Mouse (Mus musculus): ENCODE data around the gene Celf2. TPM values are rescaled to one million over a fixed set of nuclear protein-coding genes. Genes with fewer than 3 reads are reported as not detected.

Gene Celf2
- total RNA-seq, 2 experiments from 2014 or later: 20.0 to 40.5 TPM

DNA sequence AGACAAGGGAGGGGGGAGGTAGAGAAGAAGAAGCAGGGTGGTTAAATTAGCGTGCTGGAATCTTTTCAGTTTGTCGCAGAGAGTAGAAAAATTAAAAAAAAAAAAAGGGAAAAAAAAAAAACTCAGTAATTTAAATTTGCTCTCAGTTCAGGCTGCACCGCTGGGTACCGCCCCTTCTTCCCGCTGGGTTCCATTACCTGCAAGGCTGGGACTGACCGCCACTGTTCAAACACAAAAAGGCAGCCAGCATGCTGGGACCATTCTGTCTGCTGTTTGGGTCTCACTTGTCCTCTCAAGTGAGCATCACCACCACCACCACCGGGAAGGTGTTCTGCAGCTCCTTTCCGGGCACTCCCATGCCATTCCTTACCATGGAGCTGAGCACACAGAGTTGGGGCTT is 113.4 kb downstream of the Celf2 start:
- ATAC-seq (replicated peaks; ENCODE audit: low FRiP score, poor library complexity, severe bottlenecking): no peak

DNA sequence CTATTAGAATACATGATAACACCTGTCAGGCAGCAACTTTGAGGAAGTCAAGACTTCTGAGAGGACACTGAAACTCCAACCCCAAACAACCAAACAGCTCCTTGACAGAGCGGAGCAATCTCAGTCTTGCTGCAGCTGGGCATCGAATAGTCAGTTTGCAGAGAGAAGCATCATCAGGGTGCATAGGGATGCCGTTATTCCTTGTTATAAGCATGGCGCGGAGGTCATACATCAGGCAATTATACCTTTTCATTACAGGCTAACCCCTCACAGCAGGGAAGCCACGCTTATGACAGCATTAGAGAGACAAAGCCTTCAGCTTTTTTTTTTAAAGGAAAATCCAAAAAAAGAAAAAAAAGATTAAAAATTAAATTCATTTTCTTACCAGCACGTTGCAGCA is 113.9 kb downstream of the Celf2 start:
- ATAC-seq (replicated peaks; ENCODE audit: low FRiP score, poor library complexity, severe bottlenecking): no peak

DNA sequence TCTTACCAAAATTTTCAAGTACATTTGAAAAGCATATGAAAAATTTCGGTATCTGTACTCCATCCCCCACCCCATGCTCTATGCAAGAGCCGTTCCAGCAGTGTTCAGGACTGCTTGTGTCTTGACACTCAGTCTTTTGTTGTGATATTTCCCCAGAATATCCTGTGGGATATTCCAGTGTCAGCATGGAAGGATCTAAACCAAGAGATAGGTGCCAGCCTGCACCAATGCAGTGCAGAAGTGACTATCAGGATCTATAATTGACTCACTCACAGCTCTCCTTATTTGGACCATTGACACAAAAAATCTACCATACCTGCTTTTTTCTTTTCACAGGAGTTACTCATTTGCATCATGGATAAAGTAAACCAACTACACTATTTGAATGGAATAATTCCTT is 116.9 kb downstream of the Celf2 start:
- ATAC-seq (replicated peaks; ENCODE audit: low FRiP score, poor library complexity, severe bottlenecking): no peak

DNA sequence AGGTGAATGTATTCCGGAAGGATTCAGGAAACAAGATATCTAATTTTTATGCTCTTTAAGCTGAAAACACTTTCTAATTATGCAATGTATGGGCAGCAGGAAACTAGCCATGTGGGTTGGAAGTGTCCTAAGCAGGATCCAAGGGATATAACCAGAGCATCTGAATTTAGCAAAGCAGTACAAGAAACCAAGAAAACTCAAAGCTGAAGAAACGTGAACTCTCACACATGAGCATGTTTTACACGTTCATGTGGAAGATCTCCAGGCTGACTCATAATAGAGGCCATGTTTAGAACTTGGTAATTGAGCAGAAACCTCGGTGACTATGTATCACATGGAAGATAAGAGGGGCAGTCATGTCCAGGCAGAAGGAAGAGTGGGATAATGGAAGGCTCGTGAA is 120.1 kb downstream of the Celf2 start:
- no peak for ATAC-seq (replicated peaks; ENCODE audit: low FRiP score, poor library complexity, severe bottlenecking)

DNA sequence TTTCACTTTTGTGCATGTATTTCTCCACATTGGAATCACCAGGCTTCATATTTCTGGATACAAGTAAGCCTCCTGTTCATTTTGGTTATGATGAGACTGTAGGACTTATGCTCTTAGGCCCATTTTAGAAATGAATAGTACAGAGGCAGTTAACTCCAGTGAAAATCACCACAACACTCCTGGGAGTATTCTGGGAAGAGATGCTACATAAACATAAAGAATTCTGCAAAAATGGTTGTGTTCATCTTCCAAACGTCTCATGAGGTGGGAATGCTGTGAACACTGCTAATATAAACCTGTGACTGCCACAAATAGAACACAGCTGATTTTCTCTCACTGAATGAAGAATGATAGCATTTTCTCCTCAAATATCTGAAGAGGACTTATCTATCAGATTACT is 130.6 kb downstream of the Celf2 start:
- no peak for ATAC-seq (replicated peaks; ENCODE audit: low FRiP score, poor library complexity, severe bottlenecking)

DNA sequence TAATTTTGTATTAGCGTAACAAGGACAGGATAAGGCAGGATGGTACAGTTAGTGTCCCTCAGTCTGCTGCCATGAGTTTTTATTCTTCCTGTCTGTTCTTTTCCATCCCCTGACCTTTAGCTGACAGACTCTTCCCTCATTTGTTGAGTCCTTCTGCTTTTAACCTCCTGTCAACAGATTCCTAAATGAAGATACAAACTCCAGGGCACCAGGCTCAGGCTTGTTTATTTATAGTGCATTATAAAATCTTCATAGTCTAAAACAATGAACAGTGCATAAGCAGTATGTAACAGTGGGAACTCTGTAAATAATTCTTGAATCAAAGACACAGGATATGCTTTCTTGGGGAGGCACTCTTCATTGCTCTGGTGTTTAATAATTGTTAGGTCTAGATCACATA is 131.5 kb downstream of the Celf2 start:
- ATAC-seq (replicated peaks; ENCODE audit: low FRiP score, poor library complexity, severe bottlenecking): no peak

DNA sequence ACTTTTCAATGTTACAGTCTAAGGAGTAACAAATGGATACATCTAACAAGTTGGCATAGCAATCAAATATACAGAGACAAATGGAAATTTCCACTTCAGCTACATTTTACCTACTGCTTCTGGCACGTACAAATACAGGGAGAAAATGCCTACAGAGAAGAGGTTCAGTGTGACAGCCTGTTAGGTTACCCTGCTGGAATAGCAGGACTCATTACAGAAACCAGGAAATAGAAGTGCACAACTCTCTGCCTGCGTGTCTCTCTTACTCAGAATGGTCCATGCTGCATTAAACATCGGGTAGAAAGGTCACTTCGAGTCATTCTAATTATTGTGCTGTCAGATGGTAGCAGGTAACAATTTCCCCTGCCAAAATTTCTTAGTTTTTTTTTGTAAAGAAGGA is 141.6 kb downstream of the Celf2 start:
- ATAC-seq (replicated peaks; ENCODE audit: low FRiP score, poor library complexity, severe bottlenecking): no peak

DNA sequence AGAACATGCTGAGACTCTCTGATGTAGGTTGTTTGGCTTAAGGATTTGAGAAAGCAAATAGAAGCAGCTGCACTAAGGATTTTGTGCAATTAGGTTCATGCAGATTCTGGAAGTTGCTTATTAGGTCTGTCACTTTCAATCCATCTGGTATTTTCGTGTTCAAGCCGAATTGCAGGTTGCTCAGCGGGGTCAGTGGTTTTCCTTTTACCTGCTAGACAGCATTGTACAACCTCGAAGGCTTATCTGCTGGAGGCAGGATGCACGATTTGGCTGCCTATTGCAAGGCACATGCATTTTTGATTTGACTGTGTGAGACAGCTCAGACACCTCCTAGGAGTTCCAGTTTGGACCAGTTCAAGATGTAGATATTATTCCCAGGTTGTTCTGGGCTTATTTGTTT is 149.8 kb downstream of the Celf2 start:
- ATAC-seq (replicated peaks; ENCODE audit: low FRiP score, poor library complexity, severe bottlenecking): no peak

DNA sequence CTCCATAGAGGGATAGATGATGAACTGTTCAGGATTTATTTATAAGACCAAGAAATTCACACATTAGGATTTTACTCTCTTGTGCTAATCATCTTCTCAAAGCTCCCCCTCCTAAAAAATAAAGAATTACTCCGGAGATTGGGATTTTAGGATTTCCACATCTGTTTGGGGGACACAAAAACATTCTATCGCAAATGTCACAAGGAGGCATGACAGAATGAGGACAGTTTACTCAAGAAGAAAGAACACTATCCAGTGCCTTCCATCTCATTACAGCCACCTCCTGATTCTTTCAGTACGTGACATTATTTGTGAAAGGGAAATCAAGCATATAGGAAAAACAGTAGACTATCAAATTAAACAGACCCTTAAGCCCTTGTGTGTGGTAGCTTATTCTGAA is 150.5 kb downstream of the Celf2 start:
- no peak for ATAC-seq (replicated peaks; ENCODE audit: low FRiP score, poor library complexity, severe bottlenecking)

DNA sequence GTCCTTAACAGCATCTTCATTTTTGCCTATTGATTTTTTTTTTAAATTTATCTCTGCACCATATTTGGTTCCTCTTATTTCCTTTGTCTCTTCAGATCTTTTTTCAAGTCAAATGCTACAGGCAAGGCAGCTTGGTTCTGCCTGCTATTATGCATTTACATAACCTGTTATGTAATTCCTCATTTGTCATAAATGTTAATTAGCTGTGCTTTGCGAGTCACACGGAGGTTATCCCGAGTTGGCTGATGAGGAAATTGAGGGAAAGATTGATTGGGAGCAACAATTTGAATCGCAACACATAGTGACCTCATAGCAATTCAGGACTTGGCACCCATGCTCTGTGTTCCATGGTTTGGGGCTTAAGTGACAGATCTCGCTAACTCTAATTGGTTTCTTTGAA is 158.1 kb downstream of the Celf2 start:
- no peak for ATAC-seq (replicated peaks; ENCODE audit: low FRiP score, poor library complexity, severe bottlenecking)

DNA sequence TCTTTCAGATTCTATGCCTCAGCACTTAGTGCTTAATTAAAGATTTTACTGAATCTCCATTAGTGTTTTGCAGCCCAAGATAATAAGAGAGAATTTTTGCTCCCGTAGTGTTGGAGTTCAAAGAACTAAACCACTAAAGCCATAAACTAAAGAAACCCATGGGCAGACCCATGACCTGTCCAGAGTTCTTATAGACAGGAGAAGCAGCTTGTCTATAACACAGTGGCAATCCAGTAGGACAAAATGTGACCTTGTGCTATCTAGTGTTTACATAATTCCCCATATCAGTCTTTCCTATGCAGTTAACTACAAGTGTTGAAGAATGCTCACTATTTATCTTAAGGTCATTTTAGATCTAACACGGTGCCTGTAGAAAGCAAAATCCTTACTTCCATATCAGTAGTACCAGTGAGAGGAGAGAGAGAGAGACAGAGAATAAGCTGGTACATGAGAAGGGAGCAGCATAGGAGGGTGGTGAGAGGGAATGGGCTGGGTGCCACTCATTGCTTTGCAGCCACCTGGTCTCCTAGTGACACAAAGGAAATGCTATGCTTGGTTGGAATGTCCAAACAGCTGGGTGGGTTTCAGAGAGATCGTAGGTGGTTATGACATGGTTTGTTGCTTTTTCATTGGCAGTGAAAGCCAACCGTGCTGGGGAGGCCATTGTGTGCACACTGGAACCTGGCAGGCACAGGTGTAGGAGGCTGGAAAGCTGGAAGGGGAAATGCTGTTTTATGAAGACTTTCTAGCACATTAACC is 162.5 kb downstream of the Celf2 start:
- ATAC-seq (replicated peaks; ENCODE audit: low FRiP score, poor library complexity, severe bottlenecking): no peak

DNA sequence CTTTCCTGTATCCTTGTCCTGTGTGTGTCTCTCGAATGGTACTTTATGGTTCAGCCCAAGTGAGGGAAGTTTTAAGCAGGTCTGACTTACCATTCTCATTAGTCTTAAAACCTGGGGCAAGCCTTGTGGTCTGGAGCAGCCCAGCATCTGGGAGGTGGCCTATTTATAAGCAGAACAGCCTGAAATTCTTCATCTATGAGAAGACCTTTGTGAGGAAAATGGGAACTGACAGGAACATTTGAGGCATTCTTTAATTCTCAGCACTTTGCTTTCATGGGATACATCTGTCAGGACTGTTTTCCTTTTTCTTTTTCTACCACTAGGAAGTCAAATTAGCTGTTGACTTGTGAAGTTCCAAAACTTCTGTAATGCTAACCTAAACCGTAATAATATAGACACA is 164.4 kb downstream of the Celf2 start:
- ATAC-seq (replicated peaks; ENCODE audit: low FRiP score, poor library complexity, severe bottlenecking): no peak

DNA sequence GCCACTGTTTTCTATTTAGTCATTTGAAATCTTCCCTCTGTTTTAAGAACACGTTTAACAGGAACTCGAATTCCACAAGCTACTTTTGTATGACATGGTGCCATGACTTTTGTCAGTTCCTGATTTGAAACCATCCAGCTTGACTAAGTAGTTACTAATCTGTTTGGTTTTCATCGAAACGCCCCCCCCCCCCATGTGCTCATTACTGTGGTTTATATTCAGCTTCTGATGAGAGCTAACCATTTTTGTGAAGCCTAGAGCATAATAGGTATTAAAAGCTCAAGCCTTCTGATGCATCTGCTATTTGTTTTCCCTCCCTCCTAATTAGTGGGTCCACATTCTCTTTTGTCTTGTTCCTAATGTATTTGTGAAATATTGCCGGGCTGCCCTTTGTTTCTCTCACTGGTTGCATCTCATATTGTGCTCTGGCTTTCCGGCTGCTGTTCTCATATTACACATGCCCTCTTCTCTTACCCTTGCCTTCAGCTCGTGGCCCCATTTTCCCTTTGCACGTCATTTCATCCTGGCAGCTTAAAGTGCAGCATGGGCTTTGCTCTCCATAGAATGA is 166.4 kb downstream of the Celf2 start:
- ATAC-seq (replicated peaks; ENCODE audit: low FRiP score, poor library complexity, severe bottlenecking): no peak

DNA sequence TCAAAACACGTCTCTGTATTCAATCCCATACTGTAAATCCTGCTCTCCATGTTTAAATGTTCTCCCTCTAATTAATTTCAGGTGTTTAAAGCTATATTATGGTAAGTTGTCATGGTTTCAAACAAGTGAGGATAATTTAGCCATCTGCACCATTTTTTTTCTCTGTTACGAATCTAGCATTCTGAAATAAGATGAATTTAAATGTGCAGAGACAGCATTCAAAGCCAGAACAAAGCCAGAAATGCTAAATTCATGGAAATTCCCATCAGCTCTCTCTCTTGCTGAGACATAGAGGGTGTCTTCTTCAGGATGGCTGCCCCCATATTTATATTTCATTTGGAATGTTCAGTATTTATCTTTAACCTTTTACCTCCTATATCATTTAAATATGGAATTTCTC is 174.5 kb downstream of the Celf2 start:
- no peak for ATAC-seq (replicated peaks; ENCODE audit: low FRiP score, poor library complexity, severe bottlenecking)

DNA sequence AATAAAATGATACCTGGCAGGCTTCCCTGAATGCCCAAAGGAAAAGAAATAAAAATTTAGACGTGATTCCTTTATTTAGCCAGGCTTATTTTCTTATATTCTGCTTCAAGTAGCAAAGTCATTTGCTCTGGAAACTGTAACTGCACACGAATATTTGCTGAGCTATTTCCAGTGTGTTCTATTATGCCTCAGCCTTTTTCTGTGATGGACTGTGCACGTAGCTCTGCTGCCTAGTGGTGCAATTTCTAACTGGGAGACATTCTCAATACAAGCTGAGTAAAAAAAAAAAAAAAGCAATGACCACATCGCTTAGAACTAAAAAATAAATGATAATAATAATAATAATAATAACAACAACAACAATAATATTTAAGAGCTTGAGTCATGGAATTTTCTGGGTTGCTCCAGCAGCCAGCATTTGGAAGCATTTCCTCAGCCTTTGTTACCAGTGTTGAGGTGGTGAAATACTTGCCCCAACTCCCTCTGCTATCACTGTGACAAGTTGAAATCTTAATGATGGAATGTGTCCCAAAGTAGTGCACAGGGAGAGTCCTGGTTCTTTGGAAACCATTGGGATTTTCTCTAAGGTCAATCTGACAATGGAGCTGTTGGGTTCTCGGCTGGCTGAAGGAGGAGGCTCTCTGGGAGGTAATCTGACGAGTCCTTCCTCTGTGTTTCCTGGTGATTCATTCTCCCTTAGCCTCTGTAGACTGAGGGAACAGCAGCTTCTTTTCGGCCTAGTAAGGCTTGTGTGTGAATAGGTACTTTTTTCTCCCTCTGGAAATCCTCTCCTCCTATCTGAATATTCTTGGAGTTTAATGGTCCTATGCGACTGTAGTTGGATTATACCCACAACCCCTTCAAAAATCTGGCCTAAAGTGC is 181.1 kb downstream of the Celf2 start:
- no peak for ATAC-seq (replicated peaks; ENCODE audit: low FRiP score, poor library complexity, severe bottlenecking)

DNA sequence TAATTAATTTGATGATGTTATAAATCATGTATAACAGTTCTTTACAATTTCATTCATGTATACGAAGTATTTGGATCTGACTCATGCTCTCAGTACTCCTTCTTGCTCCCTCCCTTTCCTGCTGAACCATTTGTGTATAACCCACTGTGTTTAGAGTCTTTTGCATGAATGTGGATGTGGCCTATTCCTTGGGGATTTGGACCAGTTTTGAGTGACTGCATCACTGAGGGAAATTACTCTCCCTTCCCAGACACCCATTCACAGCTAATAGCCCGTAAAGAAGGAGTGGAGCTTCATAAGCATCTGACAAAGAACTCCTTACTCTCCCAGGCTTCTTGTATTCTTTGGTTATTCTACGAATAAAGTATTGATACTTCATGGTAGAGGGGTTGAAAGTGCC is 189.6 kb downstream of the Celf2 start:
- ATAC-seq (replicated peaks; ENCODE audit: low FRiP score, poor library complexity, severe bottlenecking): no peak

DNA sequence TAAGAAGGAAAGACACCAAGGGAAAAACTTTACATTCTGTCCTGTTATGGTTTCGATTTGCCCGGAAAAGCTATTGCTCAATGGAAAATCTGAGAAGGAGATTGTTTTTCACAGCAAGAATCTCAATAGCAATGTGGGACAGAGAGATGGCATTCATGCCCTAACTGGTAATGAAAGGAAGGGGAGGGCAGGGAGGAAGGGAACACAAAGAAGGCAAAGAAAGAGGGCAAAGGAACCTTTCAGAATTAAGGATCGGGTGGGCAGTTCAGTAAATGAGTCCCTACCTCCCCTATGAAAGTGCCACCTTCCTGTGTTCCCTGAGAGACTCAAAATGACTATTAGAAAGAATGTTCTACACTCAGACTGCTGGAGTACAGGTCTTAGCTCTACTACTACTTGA is 197.6 kb downstream of the Celf2 start:
- ATAC-seq (replicated peaks; ENCODE audit: low FRiP score, poor library complexity, severe bottlenecking): no peak

DNA sequence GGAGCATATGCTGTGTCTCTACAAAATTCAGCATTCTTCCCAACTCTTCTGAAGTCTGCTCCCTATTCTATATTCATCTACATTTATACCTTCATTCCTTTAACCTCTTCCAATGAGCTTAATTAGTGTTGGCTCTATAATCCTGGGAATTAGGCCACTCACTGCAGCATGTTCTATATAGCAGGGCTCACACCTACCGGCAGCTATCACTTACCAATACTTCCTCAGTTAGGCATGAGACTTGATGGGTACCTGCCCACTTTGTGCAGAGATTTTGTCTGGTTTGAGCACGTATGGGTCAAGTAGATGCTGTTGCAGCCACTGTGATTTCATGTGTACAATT is 198.6 kb downstream of the Celf2 start:
- no peak for ATAC-seq (replicated peaks; ENCODE audit: low FRiP score, poor library complexity, severe bottlenecking)

DNA sequence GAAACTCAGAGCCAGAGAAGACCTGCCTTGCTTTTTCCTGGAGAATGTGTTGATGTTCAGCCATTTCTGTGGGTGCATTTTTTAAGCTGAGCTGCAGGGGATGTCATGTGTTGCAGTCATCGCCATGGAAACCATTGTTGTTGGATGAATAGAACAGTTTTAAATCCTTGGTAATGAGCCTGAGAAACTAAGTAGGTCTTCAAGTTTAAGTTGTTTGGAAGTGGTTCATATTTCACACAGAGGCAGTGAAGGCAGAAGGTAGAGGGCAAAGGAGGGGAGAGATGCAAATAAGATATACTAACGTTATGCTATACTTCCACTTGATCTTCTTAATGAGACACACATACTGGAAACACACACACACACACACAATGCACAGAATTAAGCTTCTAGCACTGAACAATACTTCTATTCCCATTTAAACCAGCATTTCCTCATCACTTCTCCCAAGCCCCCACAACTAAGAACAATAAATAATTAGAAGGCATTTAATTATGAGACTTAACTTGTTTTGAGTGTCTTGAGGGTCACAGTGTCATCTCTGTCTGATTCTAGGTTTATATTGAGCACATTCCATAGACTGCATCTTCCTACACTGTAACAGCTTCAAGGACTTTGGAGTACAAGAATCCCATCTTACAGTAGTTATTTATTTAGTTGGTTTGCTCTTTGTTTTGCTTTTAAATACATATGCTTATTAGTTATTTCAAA is 199.1 kb downstream of the Celf2 start:
- no peak for ATAC-seq (replicated peaks; ENCODE audit: low FRiP score, poor library complexity, severe bottlenecking)

DNA sequence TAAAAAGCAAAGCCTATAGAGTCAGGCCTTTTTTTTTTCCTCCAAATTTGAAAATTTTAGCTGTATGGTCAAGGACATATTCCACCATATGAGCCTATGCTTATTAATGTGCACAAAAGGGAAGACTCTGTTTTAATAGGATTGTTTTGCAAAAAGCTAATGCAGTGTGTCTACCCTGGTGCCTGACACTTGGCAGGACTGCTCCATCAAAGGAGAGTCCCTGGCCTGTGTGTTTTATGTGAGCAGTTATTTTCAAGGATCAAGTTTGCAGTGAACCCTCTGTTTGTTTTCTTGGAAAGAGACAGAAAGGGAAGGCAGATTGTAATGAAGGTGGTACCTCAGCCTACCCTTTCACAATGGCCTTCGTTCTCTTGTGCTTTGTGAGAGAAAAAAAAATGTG is 200.0 kb downstream of the Celf2 start:
- ATAC-seq (replicated peaks; ENCODE audit: low FRiP score, poor library complexity, severe bottlenecking): no peak

DNA sequence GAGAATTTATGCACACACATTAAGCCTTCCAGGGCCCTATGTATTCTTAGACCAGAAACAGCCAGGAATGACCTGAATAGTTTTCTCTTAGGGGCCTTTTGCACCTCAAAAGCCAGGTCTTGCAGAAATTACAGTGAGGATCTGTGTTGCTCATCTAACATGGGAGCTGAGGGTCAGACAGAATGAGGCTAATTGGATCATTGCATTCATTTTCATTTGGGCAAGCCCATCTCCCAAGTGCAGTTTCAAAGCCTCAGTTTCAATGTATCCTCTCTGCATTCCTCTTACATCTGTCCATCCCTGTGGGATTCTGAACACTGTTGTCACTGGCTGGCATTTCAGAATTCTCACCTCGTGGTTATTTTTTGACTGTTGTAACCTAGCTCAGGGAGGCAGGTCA is 200.6 kb downstream of the Celf2 start:
- no peak for ATAC-seq (replicated peaks; ENCODE audit: low FRiP score, poor library complexity, severe bottlenecking)

All from erythroblast, adult 5-6 weeks (primary cell).